Mouse (Mus musculus): Measurements from ENCODE around the gene Myof. TPM values are rescaled to one million over a fixed set of nuclear protein-coding genes. Genes with fewer than 3 reads are reported as not detected.

Myof gene
- polyA plus RNA-seq (2015; fragmentation: Nextera tagmentation; extraction: Ambion mirVana) = 13.6 and 16.5 TPM in 2 replicates

- H3K4me1 ChIP-seq = peaks cover 17% of the 10 kb centered on the region
- peak within 1 kb of the TSS; percentile 43 for H3K9ac ChIP-seq
- H3K36me3 ChIP-seq = no peaks in the 10 kb centered on the region
- WGBS = under 1% methylated on average over 28 of the region's 28 CpGs
- peak within 1 kb of the TSS; percentile 51 for H3K4me3 ChIP-seq (replicated peaks)
- peak; percentile 85 for ATAC-seq (replicated peaks; ENCODE audit: low FRiP score)
- H3K27me3 ChIP-seq = 0 out of 2 replicates have a peak, but pooled peaks cover 5% of the 10 kb centered on the region
- H3K4me2 ChIP-seq = peak within 1 kb of the TSS; percentile 82
- no peaks in the 10 kb centered on the region for H3K9me3 ChIP-seq (replicated peaks)
- H3K27ac ChIP-seq = peak within 1 kb of the TSS; percentile 77
Observed at GRCm38 (mm10) chr19:38043281-38043981, at the start of gene Myof. Gene Myof (minus strand): TSS chr19:38043577.

GRCm38 (mm10) chr19:38091512-38091985, 48.2 kb upstream of the Myof start:
- Histone ChIP-seq H3K4me3 (replicated peaks) (no peak overlapping the region), H3K9ac (no peak overlapping the region), H3K4me2 (no peak overlapping the region), H3K36me3 (no peaks in the 10 kb centered on the region), H3K4me1 (peaks cover 18% of the 10 kb centered on the region), H3K9me3 (replicated peaks) (no peaks in the 10 kb centered on the region), H3K27ac (no peak overlapping the region), H3K27me3 (peaks cover 23% of the 10 kb centered on the region)
- peak; percentile 84 for ATAC-seq (replicated peaks; ENCODE audit: low FRiP score)
- WGBS = 23% methylated on average over 4 of the region's 4 CpGs

GRCm38 (mm10) chr19:38089358-38089757, 46.0 kb upstream of the Myof start:
- Histone ChIP-seq H3K4me1 (peaks cover 9% of the 10 kb centered on the region; the same call in 1 of the 2 replicates), H3K9me3 (replicated peaks) (no peaks in the 10 kb centered on the region), H3K36me3 (no peaks in the 10 kb centered on the region), H3K27ac (no peak overlapping the region), H3K4me3 (replicated peaks) (no peak overlapping the region), H3K4me2 (no peak overlapping the region), H3K27me3 (peaks cover 11% of the 10 kb centered on the region; the same call in 1 of the 2 replicates), H3K9ac (no peak overlapping the region)
- ATAC-seq (replicated peaks; ENCODE audit: low FRiP score) = no peak
- 77% methylated on average over 8 of the region's 8 CpGs for WGBS

- H3K36me3 ChIP-seq = no peaks in the 10 kb centered on the region
- WGBS = 56% methylated on average over 11 of the region's 11 CpGs
- ATAC-seq (replicated peaks; ENCODE audit: low FRiP score) = peak; percentile 78
- H3K27me3 ChIP-seq = peaks cover 7% of the 10 kb centered on the region; the same call in 1 of the 2 replicates
- peaks cover 9% of the 10 kb centered on the region; the same call in 1 of the 2 replicates for H3K4me1 ChIP-seq
- H3K4me2 ChIP-seq = no peak overlapping the region
- no peak overlapping the region for H3K27ac ChIP-seq
- H3K9me3 ChIP-seq (replicated peaks) = no peaks in the 10 kb centered on the region
- no peak overlapping the region for H3K9ac ChIP-seq
- H3K4me3 ChIP-seq (replicated peaks) = no peak overlapping the region
Observed at GRCm38 (mm10) chr19:38086948-38087551, 43.7 kb upstream of the Myof start.

- WGBS = 84% methylated on average over 4 of the region's 4 CpGs
Observed at GRCm38 (mm10) chr19:38085841-38086240, 42.5 kb upstream of the Myof start.

GRCm38 (mm10) chr19:38082931-38083525, 39.7 kb upstream of the Myof start:
- WGBS = 48% methylated on average over 5 of the region's 5 CpGs

More at GRCm38 (mm10) chr19:38085841-38086240, 42.5 kb upstream of the Myof start:
- Histone ChIP-seq H3K27ac (no peak overlapping the region), H3K36me3 (no peaks in the 10 kb centered on the region), H3K4me2 (no peak overlapping the region), H3K27me3 (peaks cover 7% of the 10 kb centered on the region; the same call in 1 of the 2 replicates), H3K9ac (no peak overlapping the region), H3K4me1 (0 out of 2 replicates have a peak, but pooled peaks cover 2% of the 10 kb centered on the region), H3K9me3 (replicated peaks) (no peaks in the 10 kb centered on the region), H3K4me3 (replicated peaks) (no peak overlapping the region)
- ATAC-seq (replicated peaks; ENCODE audit: low FRiP score) = no peak

GRCm38 (mm10) chr19:38081361-38081760, 38.0 kb upstream of the Myof start:
- Histone ChIP-seq H3K36me3 (no peaks in the 10 kb centered on the region), H3K4me3 (replicated peaks) (no peak overlapping the region), H3K4me1 (no peaks in the 10 kb centered on the region), H3K9me3 (replicated peaks) (no peaks in the 10 kb centered on the region), H3K27ac (no peak overlapping the region), H3K27me3 (peaks cover under 1% of the 10 kb centered on the region; the same call in 1 of the 2 replicates), H3K9ac (no peak overlapping the region), H3K4me2 (no peak overlapping the region)
- no peak for ATAC-seq (replicated peaks; ENCODE audit: low FRiP score)
- 53% methylated on average over 3 of the region's 3 CpGs for WGBS

More at GRCm38 (mm10) chr19:38082931-38083525, 39.7 kb upstream of the Myof start:
- ATAC-seq (replicated peaks; ENCODE audit: low FRiP score) = no peak
- no peaks in the 10 kb centered on the region for H3K9me3 ChIP-seq (replicated peaks)
- H3K36me3 ChIP-seq = no peaks in the 10 kb centered on the region
- no peak overlapping the region for H3K9ac ChIP-seq
- H3K4me3 ChIP-seq (replicated peaks) = no peak overlapping the region
- H3K27me3 ChIP-seq = peaks cover 7% of the 10 kb centered on the region; the same call in 1 of the 2 replicates
- no peak overlapping the region for H3K4me2 ChIP-seq
- H3K4me1 ChIP-seq = 0 out of 2 replicates have a peak, but pooled peaks cover 2% of the 10 kb centered on the region
- no peak overlapping the region for H3K27ac ChIP-seq

- H3K4me3 ChIP-seq (replicated peaks) = no peak overlapping the region
- no peaks in the 10 kb centered on the region for H3K27me3 ChIP-seq
- no peak for ATAC-seq (replicated peaks; ENCODE audit: low FRiP score)
- no peak overlapping the region for H3K4me2 ChIP-seq
- no peak overlapping the region for H3K27ac ChIP-seq
- WGBS = 67% methylated on average over 3 of the region's 3 CpGs
- H3K9me3 ChIP-seq (replicated peaks) = no peaks in the 10 kb centered on the region
- H3K4me1 ChIP-seq = no peaks in the 10 kb centered on the region
- H3K9ac ChIP-seq = no peak overlapping the region
- peaks cover 15% of the 10 kb centered on the region for H3K36me3 ChIP-seq
Observed at GRCm38 (mm10) chr19:38077851-38078540, 34.6 kb upstream of the Myof start.

- no peaks in the 10 kb centered on the region for H3K4me1 ChIP-seq
- H3K4me2 ChIP-seq = no peak overlapping the region
- no peak overlapping the region for H3K27ac ChIP-seq
- peaks cover 31% of the 10 kb centered on the region for H3K36me3 ChIP-seq
- H3K9me3 ChIP-seq (replicated peaks) = no peaks in the 10 kb centered on the region
- WGBS = 76% methylated on average over 2 of the region's 2 CpGs
- H3K27me3 ChIP-seq = no peaks in the 10 kb centered on the region
- no peak overlapping the region for H3K9ac ChIP-seq
- no peak for ATAC-seq (replicated peaks; ENCODE audit: low FRiP score)
- no peak overlapping the region for H3K4me3 ChIP-seq (replicated peaks)
Observed at GRCm38 (mm10) chr19:38076251-38076650, 32.9 kb upstream of the Myof start.

GRCm38 (mm10) chr19:38075051-38075450, 31.7 kb upstream of the Myof start:
- no peak for ATAC-seq (replicated peaks; ENCODE audit: low FRiP score)
- H3K27me3 ChIP-seq = no peaks in the 10 kb centered on the region
- H3K9me3 ChIP-seq (replicated peaks) = no peaks in the 10 kb centered on the region
- peaks cover 43% of the 10 kb centered on the region for H3K36me3 ChIP-seq
- no peak overlapping the region for H3K9ac ChIP-seq
- H3K4me3 ChIP-seq (replicated peaks) = no peak overlapping the region
- no peak overlapping the region for H3K4me2 ChIP-seq
- H3K4me1 ChIP-seq = no peaks in the 10 kb centered on the region
- no peak overlapping the region for H3K27ac ChIP-seq
- WGBS = 80% methylated on average over 11 of the region's 11 CpGs

GRCm38 (mm10) chr19:38073226-38073625, 29.8 kb upstream of the Myof start:
- no peak for ATAC-seq (replicated peaks; ENCODE audit: low FRiP score)
- H3K4me3 ChIP-seq (replicated peaks) = no peak overlapping the region
- no peak overlapping the region for H3K9ac ChIP-seq
- no peaks in the 10 kb centered on the region for H3K27me3 ChIP-seq
- 98% methylated on average over 5 of the region's 5 CpGs for WGBS
- peaks cover 53% of the 10 kb centered on the region for H3K36me3 ChIP-seq
- no peak overlapping the region for H3K27ac ChIP-seq
- no peaks in the 10 kb centered on the region for H3K9me3 ChIP-seq (replicated peaks)
- H3K4me2 ChIP-seq = no peak overlapping the region
- H3K4me1 ChIP-seq = no peaks in the 10 kb centered on the region

All from kidney, embryonic 15.5 days (tissue).